In genomic region chr11:75540209-75540608, GRCm38 (mm10) we compare ENCODE assay signal across 15 mouse cellular contexts. TPM values are rescaled to one million over a fixed set of nuclear protein-coding genes. Genes with fewer than 3 reads are reported as not detected.
A peak's percentile ranks its signal among the peaks of the same experiment; 100 is the strongest.
DNase-seq lines count a peak whose midpoint lies in the region; ATAC-seq and TF ChIP-seq lines count a peak whose summit lies in the region.
"Had no signal": no experiment of that assay in that cellular context is flagged by ENCODE, and none has a peak within 500 bp of the region (broad histone marks: within the 10 kb centered on the region; RNA-seq: fewer than 3 reads in every experiment).

No protein-coding gene starts in this region.

- H3K36me3 ChIP-seq in hindbrain, embryonic 13.5 days = peaks cover 26% of the 10 kb centered on the region
- H3K36me3 ChIP-seq in hindbrain, embryonic 10.5 days = peaks cover 7% of the 10 kb centered on the region; the same call in 1 of the 2 replicates
- H3K36me3 ChIP-seq in midbrain, embryonic 10.5 days = 0 out of 2 replicates have a peak, but pooled peaks cover 2% of the 10 kb centered on the region
- peaks cover 15% of the 10 kb centered on the region for H3K36me3 ChIP-seq in midbrain, postnatal 0 days (ENCODE audit: insufficient read depth, low read length)
- H3K36me3 ChIP-seq in macrophage (ENCODE audit: inconsistent target) = peaks cover 37% of the 10 kb centered on the region
- H3K36me3 ChIP-seq: embryonic facial prominence, embryonic 15.5 days; heart, embryonic 13.5 days; kidney, embryonic 15.5 days; limb, embryonic 12.5 days had no signal

- peak overlapping the region; percentile 40; the same call in 1 of the 2 replicates for H3K27ac ChIP-seq in hindbrain, embryonic 13.5 days
- no peak overlapping the region for H3K27ac ChIP-seq in hindbrain, embryonic 10.5 days
- H3K27ac ChIP-seq in midbrain, embryonic 10.5 days (replicated peaks) = peak overlapping the region; percentile 46; the same call in 1 of the 2 replicates
- no peak overlapping the region for H3K27ac ChIP-seq in midbrain, postnatal 0 days (ENCODE audit: low read depth, low read length)
- peak overlapping the region; percentile 88 for H3K27ac ChIP-seq in macrophage
- H3K27ac ChIP-seq: embryonic facial prominence, embryonic 15.5 days; limb, embryonic 12.5 days had no signal

- no peaks in the 10 kb centered on the region for H3K9me3 ChIP-seq in hindbrain, embryonic 13.5 days
- H3K9me3 ChIP-seq in hindbrain, embryonic 10.5 days = no peaks in the 10 kb centered on the region
- H3K9me3 ChIP-seq in midbrain, embryonic 10.5 days (replicated peaks) = no peaks in the 10 kb centered on the region
- H3K9me3 ChIP-seq in midbrain, postnatal 0 days (ENCODE audit: low read length) = no peaks in the 10 kb centered on the region
- H3K9me3 ChIP-seq: embryonic facial prominence, embryonic 15.5 days; heart, embryonic 13.5 days; kidney, embryonic 15.5 days; limb, embryonic 12.5 days had no signal

- H3K79me2 ChIP-seq in macrophage (ENCODE audit: inconsistent target) = peaks cover 100% of the 10 kb centered on the region

- peaks cover 51% of the 10 kb centered on the region for H3K4me1 ChIP-seq in hindbrain, embryonic 13.5 days (replicated peaks)
- peaks cover 34% of the 10 kb centered on the region for H3K4me1 ChIP-seq in hindbrain, embryonic 10.5 days (replicated peaks)
- peaks cover 29% of the 10 kb centered on the region for H3K4me1 ChIP-seq in midbrain, embryonic 10.5 days
- H3K4me1 ChIP-seq in midbrain, postnatal 0 days (ENCODE audit: insufficient read depth, low read length) = peaks cover 4% of the 10 kb centered on the region

- peak; percentile 60 for DNase-seq in cerebellum, adult 9-11 months
- no peak for DNase-seq in cerebellum, postnatal 14 days
- DNase-seq in hindbrain, embryonic 10.5 days (ENCODE audit: low spot score) = no peak
- no peak for DNase-seq in midbrain, embryonic 10.5 days (ENCODE audit: low spot score)
- DNase-seq in midbrain, postnatal 0 days (ENCODE audit: low spot score) = no peak
- no peak for DNase-seq in thymus, adult 18-20 months
- DNase-seq: cerebellum, adult 11 months; lung, embryonic 14.5 days had no signal

- no peaks in the 10 kb centered on the region for H3K27me3 ChIP-seq in hindbrain, embryonic 13.5 days
- H3K27me3 ChIP-seq in hindbrain, embryonic 10.5 days (ENCODE audit: insufficient read depth, poor library complexity, severe bottlenecking) = no peaks in the 10 kb centered on the region
- no peaks in the 10 kb centered on the region for H3K27me3 ChIP-seq in midbrain, embryonic 10.5 days (ENCODE audit: low read depth, poor library complexity, severe bottlenecking)
- H3K27me3 ChIP-seq in midbrain, postnatal 0 days (ENCODE audit: insufficient read depth, low read length) = no peaks in the 10 kb centered on the region
- H3K27me3 ChIP-seq: embryonic facial prominence, embryonic 15.5 days; heart, embryonic 13.5 days; kidney, embryonic 15.5 days; limb, embryonic 12.5 days had no signal

- WGBS in hindbrain, embryonic 13.5 days = 93% methylated on average over 8 of the region's 8 CpGs
- WGBS in hindbrain, embryonic 10.5 days = 87% methylated on average over 8 of the region's 8 CpGs
- 92% methylated on average over 8 of the region's 8 CpGs for WGBS in midbrain, embryonic 10.5 days
- 81% methylated on average over 8 of the region's 8 CpGs for WGBS in midbrain, postnatal 0 days
- 81% methylated on average over 5 of the region's 8 CpGs for WGBS in macrophage (ENCODE audit: missing documents)

- no peak for TF ChIP-seq CTCF in midbrain, postnatal 0 days (IDR thresholded peaks at IDR 0.05)

- ATAC-seq in hindbrain, embryonic 13.5 days (ENCODE audit: low FRiP score) = no peak
- no peak for ATAC-seq in midbrain, postnatal 0 days (ENCODE audit: low FRiP score)

- H3K9ac ChIP-seq in hindbrain, embryonic 13.5 days = 0 out of 2 replicates have a peak overlapping the region, but pooled peaks have one; percentile 29
- no peak overlapping the region for H3K9ac ChIP-seq in midbrain, postnatal 0 days (replicated peaks; ENCODE audit: low read length, poor library complexity, severe bottlenecking)
- H3K9ac ChIP-seq: embryonic facial prominence, embryonic 15.5 days; heart, embryonic 13.5 days; kidney, embryonic 15.5 days; limb, embryonic 12.5 days; lung, embryonic 14.5 days had no signal

- no peak overlapping the region for H3K4me3 ChIP-seq in hindbrain, embryonic 13.5 days
- H3K4me3 ChIP-seq in hindbrain, embryonic 10.5 days = no peak overlapping the region
- H3K4me3 ChIP-seq in midbrain, embryonic 10.5 days = no peak overlapping the region
- H3K4me3 ChIP-seq in midbrain, postnatal 0 days (ENCODE audit: low read depth, low read length) = no peak overlapping the region
- no peak overlapping the region for H3K4me3 ChIP-seq in macrophage (ENCODE audit: inconsistent target)
- H3K4me3 ChIP-seq: embryonic facial prominence, embryonic 15.5 days; heart, embryonic 13.5 days; kidney, embryonic 15.5 days; limb, embryonic 12.5 days had no signal

- no peak overlapping the region for H3K4me2 ChIP-seq in hindbrain, embryonic 13.5 days
- H3K4me2 ChIP-seq in midbrain, postnatal 0 days (ENCODE audit: low read depth, low read length, poor library complexity, severe bottlenecking) = no peak overlapping the region
- H3K4me2 ChIP-seq: embryonic facial prominence, embryonic 15.5 days; heart, embryonic 13.5 days; kidney, embryonic 15.5 days; limb, embryonic 12.5 days; lung, embryonic 14.5 days had no signal

RNA-seq across cellular contexts. Expression of gene Slc43a2, which starts 8.7 kb away (rescaled TPM):
- polyA plus RNA-seq in hindbrain, embryonic 13.5 days (2015; fragmentation: Nextera tagmentation; extraction: Ambion mirVana) = 19.7 and 21.0 TPM in 2 replicates
- 5.2 and 7.1 TPM in 2 replicates for polyA plus RNA-seq in hindbrain, embryonic 10.5 days (2016; fragmentation: Nextera tagmentation; extraction: Ambion mirVana)
- polyA plus RNA-seq in midbrain, embryonic 10.5 days (2016; fragmentation: Nextera tagmentation; extraction: Ambion mirVana) = 6.5 and 8.2 TPM in 2 replicates
- total RNA-seq in midbrain, postnatal 0 days (2014; rRNA removed) = 34.3 and 34.5 TPM in 2 replicates
- 17.0 and 20.4 TPM in 2 replicates for polyA plus RNA-seq in midbrain, postnatal 0 days (2015; fragmentation: Nextera tagmentation; extraction: Ambion mirVana)
- total RNA-seq in macrophage (2018; cell fraction: chromatin; rRNA removed) = 1,000 to 10,000 TPM in 1 of 26 experiments, 100 to 1,000 TPM in 23, 10 to 100 TPM in 2; 27.0 to 1,006 (median 669) TPM
- total RNA-seq in macrophage (2018; cell fraction: cytosol; rRNA removed) = 100 to 1,000 TPM; 216 to 691 (median 376) TPM
- 1,000 to 10,000 TPM in 2 of 26 experiments, 100 to 1,000 TPM in 24; 102 to 1,167 (median 672) TPM for total RNA-seq in macrophage (2018; cell fraction: nucleus; rRNA removed)
- polyA plus RNA-seq in macrophage (2018) = 250 to 450 TPM (median 359 TPM) in 3 replicates

RNA-seq across cellular contexts. Expression of gene Scarf1, which starts 26.9 kb away (rescaled TPM):
- polyA plus RNA-seq in hindbrain, embryonic 13.5 days (2015; fragmentation: Nextera tagmentation; extraction: Ambion mirVana) = 4.6 and 4.8 TPM in 2 replicates
- 4.9 and 6.4 TPM in 2 replicates for polyA plus RNA-seq in hindbrain, embryonic 10.5 days (2016; fragmentation: Nextera tagmentation; extraction: Ambion mirVana)
- polyA plus RNA-seq in midbrain, embryonic 10.5 days (2016; fragmentation: Nextera tagmentation; extraction: Ambion mirVana) = 4.7 and 4.8 TPM in 2 replicates
- total RNA-seq in midbrain, postnatal 0 days (2014; rRNA removed) = 3.6 and 3.8 TPM in 2 replicates
- polyA plus RNA-seq in midbrain, postnatal 0 days (2015; fragmentation: Nextera tagmentation; extraction: Ambion mirVana) = 3.0 and 3.5 TPM in 2 replicates
- 10 to 100 TPM; 12.1 to 48.5 (median 29.0) TPM for total RNA-seq in macrophage (2018; cell fraction: chromatin; rRNA removed)
- total RNA-seq in macrophage (2018; cell fraction: cytosol; rRNA removed) = 10 to 100 TPM in 24 of 26 experiments, 1 to 10 TPM in 2; 8.5 to 34.5 (median 14.6) TPM
- total RNA-seq in macrophage (2018; cell fraction: nucleus; rRNA removed) = 10 to 100 TPM; 17.7 to 87.3 (median 37.1) TPM
- polyA plus RNA-seq in macrophage (2018) = 8.6 to 19.0 TPM (median 16.2 TPM) in 3 replicates

RNA-seq across cellular contexts. Expression of gene Rilp, which starts 30.3 kb away (rescaled TPM):
- polyA plus RNA-seq in hindbrain, embryonic 13.5 days (2015; fragmentation: Nextera tagmentation; extraction: Ambion mirVana) = 1.4 and 1.5 TPM in 2 replicates
- polyA plus RNA-seq in hindbrain, embryonic 10.5 days (2016; fragmentation: Nextera tagmentation; extraction: Ambion mirVana) = 0.35 and 0.65 TPM in 2 replicates
- polyA plus RNA-seq in midbrain, embryonic 10.5 days (2016; fragmentation: Nextera tagmentation; extraction: Ambion mirVana) = 0.35 and 0.44 TPM in 2 replicates
- 5.7 and 7.0 TPM in 2 replicates for total RNA-seq in midbrain, postnatal 0 days (2014; rRNA removed)
- 6.9 and 7.5 TPM in 2 replicates for polyA plus RNA-seq in midbrain, postnatal 0 days (2015; fragmentation: Nextera tagmentation; extraction: Ambion mirVana)
- total RNA-seq in macrophage (2018; cell fraction: chromatin; rRNA removed) = 10 to 100 TPM in 15 of 26 experiments, 1 to 10 TPM in 11; 3.7 to 22.4 (median 10.8) TPM
- total RNA-seq in macrophage (2018; cell fraction: cytosol; rRNA removed) = 1 to 10 TPM; 4.2 to 7.6 (median 6.1) TPM
- 10 to 100 TPM in 9 of 26 experiments, 1 to 10 TPM in 17; 3.4 to 18.3 (median 7.3) TPM for total RNA-seq in macrophage (2018; cell fraction: nucleus; rRNA removed)
- 6.6 to 7.4 TPM (median 7.1 TPM) in 3 replicates for polyA plus RNA-seq in macrophage (2018)
- total RNA-seq: megakaryocyte progenitor cell, adult 5-6 weeks had no signal

RNA-seq across cellular contexts. Expression of gene Pitpna, which starts 47.7 kb away (rescaled TPM):
- 94.8 and 101 TPM in 2 replicates for polyA plus RNA-seq in hindbrain, embryonic 13.5 days (2015; fragmentation: Nextera tagmentation; extraction: Ambion mirVana)
- polyA plus RNA-seq in hindbrain, embryonic 10.5 days (2016; fragmentation: Nextera tagmentation; extraction: Ambion mirVana) = 68.8 and 80.6 TPM in 2 replicates
- polyA plus RNA-seq in midbrain, embryonic 10.5 days (2016; fragmentation: Nextera tagmentation; extraction: Ambion mirVana) = 63.4 and 65.5 TPM in 2 replicates
- 105 and 108 TPM in 2 replicates for total RNA-seq in midbrain, postnatal 0 days (2014; rRNA removed)
- 91.7 and 106 TPM in 2 replicates for polyA plus RNA-seq in midbrain, postnatal 0 days (2015; fragmentation: Nextera tagmentation; extraction: Ambion mirVana)
- 100 to 1,000 TPM in 25 of 26 experiments, 10 to 100 TPM in 1; 81.1 to 352 (median 282) TPM for total RNA-seq in macrophage (2018; cell fraction: chromatin; rRNA removed)
- 100 to 1,000 TPM; 242 to 357 (median 310) TPM for total RNA-seq in macrophage (2018; cell fraction: cytosol; rRNA removed)
- total RNA-seq in macrophage (2018; cell fraction: nucleus; rRNA removed) = 100 to 1,000 TPM in 25 of 26 experiments, 10 to 100 TPM in 1; 98.7 to 332 (median 234) TPM
- 282 to 582 TPM (median 340 TPM) in 3 replicates for polyA plus RNA-seq in macrophage (2018)

RNA-seq across cellular contexts. Expression of gene Prpf8, which starts 53.6 kb away (rescaled TPM):
- 49.2 and 51.8 TPM in 2 replicates for polyA plus RNA-seq in hindbrain, embryonic 13.5 days (2015; fragmentation: Nextera tagmentation; extraction: Ambion mirVana)
- polyA plus RNA-seq in hindbrain, embryonic 10.5 days (2016; fragmentation: Nextera tagmentation; extraction: Ambion mirVana) = 74.8 and 78.1 TPM in 2 replicates
- 67.3 and 72.2 TPM in 2 replicates for polyA plus RNA-seq in midbrain, embryonic 10.5 days (2016; fragmentation: Nextera tagmentation; extraction: Ambion mirVana)
- 121 and 129 TPM in 2 replicates for total RNA-seq in midbrain, postnatal 0 days (2014; rRNA removed)
- polyA plus RNA-seq in midbrain, postnatal 0 days (2015; fragmentation: Nextera tagmentation; extraction: Ambion mirVana) = 25.7 and 27.6 TPM in 2 replicates
- 10 to 100 TPM; 28.3 to 79.8 (median 59.2) TPM for total RNA-seq in macrophage (2018; cell fraction: chromatin; rRNA removed)
- total RNA-seq in macrophage (2018; cell fraction: cytosol; rRNA removed) = 10 to 100 TPM; 46.5 to 98.0 (median 75.5) TPM
- total RNA-seq in macrophage (2018; cell fraction: nucleus; rRNA removed) = 100 to 1,000 TPM in 4 of 26 experiments, 10 to 100 TPM in 22; 41.5 to 126 (median 76.1) TPM
- 72.5 to 92.1 TPM (median 86.0 TPM) in 3 replicates for polyA plus RNA-seq in macrophage (2018)

Comparison
In these comparisons a context has a peak if more than half of its experiments do, and no peak if none do; other contexts are left out.
1. H3K27ac ChIP-seq: peak in hindbrain, embryonic 13.5 days (single experiment), midbrain, embryonic 10.5 days (single experiment) and macrophage (single experiment); none in hindbrain, embryonic 10.5 days (single experiment) and midbrain, postnatal 0 days (single experiment).
2. RNA of gene Slc43a2, which starts 8.7 kb away (polyA plus RNA-seq): 250 to 450 TPM in macrophage; 19.7 to 21.0 TPM in hindbrain, embryonic 13.5 days, 17.0 to 20.4 TPM in midbrain, postnatal 0 days, 5.2 to 7.1 TPM in hindbrain, embryonic 10.5 days and 6.5 to 8.2 TPM in midbrain, embryonic 10.5 days; every median in the first group is over 10 times any median in the second.